Mouse (Mus musculus): ENCODE measurements at regions not wholly inside any gene's neighbourhood (a gene's known extent, or its start where the extent isn't known, plus 50 kb on each side); places are given as distances from the start of the nearest gene placed in this dataset.

- Histone ChIP-seq H3K27me3 (ENCODE audit: insufficient read depth, low read length) (no peaks in the 10 kb centered on the region), H3K9me3 (ENCODE audit: low read length) (no peaks in the 10 kb centered on the region), H3K36me3 (ENCODE audit: insufficient read depth, low read length) (no peaks in the 10 kb centered on the region), H3K4me1 (replicated peaks; ENCODE audit: low read depth, low read length) (no peaks in the 10 kb centered on the region), H3K4me3 (replicated peaks; ENCODE audit: low read length) (no peak overlapping the region)
- TF ChIP-seq POU5F1 (IDR thresholded peaks at IDR 0.05; ENCODE audit: borderline replicate concordance, low read length) (no peak), NANOG (IDR thresholded peaks at IDR 0.05; ENCODE audit: borderline replicate concordance, low read length) (no peak), CTCF (conservative IDR thresholded peaks at IDR 0.05; ENCODE audit: low read length) (no peak)
Observed at GRCm38 (mm10) chr3:128616675-128617074, 583.0 kb upstream of the Pitx2 start.

GRCm38 (mm10) chr3:128613657-128614056 lies 586.0 kb upstream of the Pitx2 start:
- no peaks in the 10 kb centered on the region for H3K36me3 ChIP-seq (ENCODE audit: insufficient read depth, low read length)
- no peak overlapping the region for H3K4me3 ChIP-seq (replicated peaks; ENCODE audit: low read length)
- no peak for TF ChIP-seq CTCF (conservative IDR thresholded peaks at IDR 0.05; ENCODE audit: low read length)
- no peak for TF ChIP-seq NANOG (IDR thresholded peaks at IDR 0.05; ENCODE audit: borderline replicate concordance, low read length)
- no peak for TF ChIP-seq POU5F1 (IDR thresholded peaks at IDR 0.05; ENCODE audit: borderline replicate concordance, low read length)
- H3K27me3 ChIP-seq (ENCODE audit: insufficient read depth, low read length): no peaks in the 10 kb centered on the region
- no peaks in the 10 kb centered on the region for H3K9me3 ChIP-seq (ENCODE audit: low read length)
- no peaks in the 10 kb centered on the region for H3K4me1 ChIP-seq (replicated peaks; ENCODE audit: low read depth, low read length)

GRCm38 (mm10) chr3:128610731-128611130 lies 588.9 kb upstream of the Pitx2 start:
- no peak for TF ChIP-seq POU5F1 (IDR thresholded peaks at IDR 0.05; ENCODE audit: borderline replicate concordance, low read length)

GRCm38 (mm10) chr3:128608694-128609093 lies 591.0 kb upstream of the Pitx2 start:
- no peaks in the 10 kb centered on the region for H3K9me3 ChIP-seq (ENCODE audit: low read length)
- H3K4me3 ChIP-seq (replicated peaks; ENCODE audit: low read length): no peak overlapping the region
- H3K27me3 ChIP-seq (ENCODE audit: insufficient read depth, low read length): no peaks in the 10 kb centered on the region
- H3K36me3 ChIP-seq (ENCODE audit: insufficient read depth, low read length): no peaks in the 10 kb centered on the region
- H3K4me1 ChIP-seq (replicated peaks; ENCODE audit: low read depth, low read length): no peaks in the 10 kb centered on the region
- TF ChIP-seq POU5F1 (IDR thresholded peaks at IDR 0.05; ENCODE audit: borderline replicate concordance, low read length): no peak
- TF ChIP-seq NANOG (IDR thresholded peaks at IDR 0.05; ENCODE audit: borderline replicate concordance, low read length): no peak
- no peak for TF ChIP-seq CTCF (conservative IDR thresholded peaks at IDR 0.05; ENCODE audit: low read length)

More at GRCm38 (mm10) chr3:128610731-128611130, 588.9 kb upstream of the Pitx2 start:
- Histone ChIP-seq H3K27me3 (ENCODE audit: insufficient read depth, low read length) (no peaks in the 10 kb centered on the region), H3K4me3 (replicated peaks; ENCODE audit: low read length) (no peak overlapping the region), H3K36me3 (ENCODE audit: insufficient read depth, low read length) (no peaks in the 10 kb centered on the region), H3K9me3 (ENCODE audit: low read length) (no peaks in the 10 kb centered on the region), H3K4me1 (replicated peaks; ENCODE audit: low read depth, low read length) (no peaks in the 10 kb centered on the region)

- Histone ChIP-seq H3K27me3 (ENCODE audit: insufficient read depth, low read length) (no peaks in the 10 kb centered on the region), H3K36me3 (ENCODE audit: insufficient read depth, low read length) (no peaks in the 10 kb centered on the region), H3K9me3 (ENCODE audit: low read length) (no peaks in the 10 kb centered on the region), H3K4me1 (replicated peaks; ENCODE audit: low read depth, low read length) (no peaks in the 10 kb centered on the region), H3K4me3 (replicated peaks; ENCODE audit: low read length) (no peak overlapping the region)
- TF ChIP-seq CTCF (conservative IDR thresholded peaks at IDR 0.05; ENCODE audit: low read length) (no peak), POU5F1 (IDR thresholded peaks at IDR 0.05; ENCODE audit: borderline replicate concordance, low read length) (no peak), NANOG (IDR thresholded peaks at IDR 0.05; ENCODE audit: borderline replicate concordance, low read length) (no peak)
Observed at GRCm38 (mm10) chr3:128575339-128576129, 624.1 kb upstream of the Pitx2 start.

- Histone ChIP-seq H3K9me3 (ENCODE audit: low read length) (no peaks in the 10 kb centered on the region), H3K36me3 (ENCODE audit: insufficient read depth, low read length) (no peaks in the 10 kb centered on the region)
Observed at GRCm38 (mm10) chr3:128570551-128570950, 629.1 kb upstream of the Pitx2 start.

GRCm38 (mm10) chr3:128565386-128565785 lies 634.3 kb upstream of the Pitx2 start:
- Histone ChIP-seq H3K9me3 (ENCODE audit: low read length) (no peaks in the 10 kb centered on the region), H3K4me1 (replicated peaks; ENCODE audit: low read depth, low read length) (no peaks in the 10 kb centered on the region), H3K27me3 (ENCODE audit: insufficient read depth, low read length) (no peaks in the 10 kb centered on the region), H3K36me3 (ENCODE audit: insufficient read depth, low read length) (no peaks in the 10 kb centered on the region), H3K4me3 (replicated peaks; ENCODE audit: low read length) (no peak overlapping the region)
- no peak for TF ChIP-seq CTCF (conservative IDR thresholded peaks at IDR 0.05; ENCODE audit: low read length)
- no peak for TF ChIP-seq NANOG (IDR thresholded peaks at IDR 0.05; ENCODE audit: borderline replicate concordance, low read length)
- TF ChIP-seq POU5F1 (IDR thresholded peaks at IDR 0.05; ENCODE audit: borderline replicate concordance, low read length): no peak

More at GRCm38 (mm10) chr3:128570551-128570950, 629.1 kb upstream of the Pitx2 start:
- Histone ChIP-seq H3K4me3 (replicated peaks; ENCODE audit: low read length) (no peak overlapping the region), H3K4me1 (replicated peaks; ENCODE audit: low read depth, low read length) (no peaks in the 10 kb centered on the region), H3K27me3 (ENCODE audit: insufficient read depth, low read length) (no peaks in the 10 kb centered on the region)
- TF ChIP-seq CTCF (conservative IDR thresholded peaks at IDR 0.05; ENCODE audit: low read length): no peak

GRCm38 (mm10) chr3:128546416-128547327 lies 650.5 kb upstream of the Fam241a start:
- Histone ChIP-seq H3K36me3 (ENCODE audit: insufficient read depth, low read length) (no peaks in the 10 kb centered on the region), H3K9me3 (ENCODE audit: low read length) (no peaks in the 10 kb centered on the region), H3K27me3 (ENCODE audit: insufficient read depth, low read length) (no peaks in the 10 kb centered on the region), H3K4me3 (replicated peaks; ENCODE audit: low read length) (no peak overlapping the region), H3K4me1 (replicated peaks; ENCODE audit: low read depth, low read length) (no peaks in the 10 kb centered on the region)
- TF ChIP-seq CTCF (conservative IDR thresholded peaks at IDR 0.05; ENCODE audit: low read length): no peak
- no peak for TF ChIP-seq POU5F1 (IDR thresholded peaks at IDR 0.05; ENCODE audit: borderline replicate concordance, low read length)
- no peak for TF ChIP-seq NANOG (IDR thresholded peaks at IDR 0.05; ENCODE audit: borderline replicate concordance, low read length)
